ENCODE assay signal across 8 mouse cellular contexts in the genomic region with DNA sequence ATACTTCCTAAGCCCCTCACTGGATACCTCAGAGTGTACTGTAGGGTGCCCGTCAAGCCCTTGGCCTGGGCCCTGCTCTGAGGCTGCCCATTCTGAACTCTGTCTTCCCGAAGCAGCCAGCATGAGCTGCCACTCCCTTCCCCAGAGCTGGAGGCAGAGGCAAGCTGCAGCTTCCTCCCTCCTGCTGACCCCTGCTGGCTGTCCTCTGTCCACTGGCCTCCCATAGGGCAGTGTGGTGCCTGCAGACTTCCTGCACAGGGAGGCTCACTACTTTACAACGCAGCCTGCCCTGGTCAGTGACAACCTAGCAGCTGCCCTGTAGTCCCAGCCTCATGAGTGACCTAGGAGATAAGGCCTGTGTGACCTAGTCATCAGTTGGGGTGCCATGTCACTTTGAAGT. TPM values are rescaled to one million over a fixed set of nuclear protein-coding genes. Genes with fewer than 3 reads are reported as not detected.
DNase-seq lines count a peak whose midpoint lies in the region; ATAC-seq and TF ChIP-seq lines count a peak whose summit lies in the region.

No protein-coding gene starts in this region.

- no peaks in the 10 kb centered on the region for H3K36me3 ChIP-seq in liver, adult 2 months (ENCODE audit: control insufficient read depth, insufficient read depth, low read length)
- H3K36me3 ChIP-seq in forebrain, embryonic 11.5 days (ENCODE audit: control insufficient read depth, insufficient read depth, low read length), result no peaks in the 10 kb centered on the region

- H3K9me3 ChIP-seq in forebrain, embryonic 11.5 days (ENCODE audit: control insufficient read depth, low read length), result no peaks in the 10 kb centered on the region

- H3K27me3 ChIP-seq in liver, adult 2 months (ENCODE audit: control insufficient read depth, insufficient read depth, low read length), result no peaks in the 10 kb centered on the region
- H3K27me3 ChIP-seq in forebrain, embryonic 11.5 days (ENCODE audit: control insufficient read depth, insufficient read depth, low read length), result no peaks in the 10 kb centered on the region

- DNase-seq in embryo, embryonic 11 days, result peak; percentile 37
- no peak for DNase-seq in embryo, embryonic 10.5 days (ENCODE audit: low spot score)
- DNase-seq in 3134 (ENCODE audit: extremely low read depth, insufficient read length, low spot score), result peak; percentile 45
- DNase-seq in fibroblast of lung, adult 2 months (ENCODE audit: low read depth), result peak; percentile 46
- DNase-seq in liver, adult 2 months (ENCODE audit: extremely low read depth, low read depth, low spot score), result no peak
- DNase-seq in frontal cortex, postnatal 10 days (ENCODE audit: low spot score in 2 of 2), result no peak
- DNase-seq in forebrain, embryonic 11.5 days (ENCODE audit: low spot score), result no peak

- H3K27ac ChIP-seq in liver, adult 2 months (replicated peaks; ENCODE audit: insufficient read depth, low read depth, low read length), result no peak overlapping the region
- no peak overlapping the region for H3K27ac ChIP-seq in forebrain, embryonic 11.5 days (ENCODE audit: low read depth, low read length)

- no peak overlapping the region for H3K4me3 ChIP-seq in liver, adult 2 months (ENCODE audit: insufficient read depth, low read depth, low read length)
- H3K4me3 ChIP-seq in forebrain, embryonic 11.5 days (ENCODE audit: low read depth, low read length), result no peak overlapping the region

- H3K9ac ChIP-seq in liver, adult 2 months (ENCODE audit: low read depth, low read length), result no peak overlapping the region
- no peak overlapping the region for H3K9ac ChIP-seq in forebrain, embryonic 11.5 days (ENCODE audit: low read length)

- no peak for ATAC-seq in forebrain, embryonic 11.5 days (replicated peaks; ENCODE audit: low FRiP score)
- ATAC-seq in inflammation-experienced regulatory T-cells, adult 6 months, result no peak

- peak; percentile 38; the same call in 1 of the 2 replicates for TF ChIP-seq CTCF in liver, adult 2 months (IDR thresholded peaks at IDR 0.05; ENCODE audit: low read depth, low read length)

- H3K4me2 ChIP-seq in forebrain, embryonic 11.5 days (ENCODE audit: low read depth, low read length, severe bottlenecking), result no peak overlapping the region

- 43% methylated on average over 3 of the region's 3 CpGs for WGBS in liver, adult 2 months
- 23% methylated on average over 3 of the region's 3 CpGs for WGBS in forebrain, embryonic 11.5 days

- no peaks in the 10 kb centered on the region for H3K79me2 ChIP-seq in liver, adult 2 months (ENCODE audit: control insufficient read depth, insufficient read depth, low read length)

- TF ChIP-seq POLR2A in liver, adult 2 months (IDR thresholded peaks at IDR 0.05; ENCODE audit: extremely low read depth, insufficient read depth, low read length), result no peak

- H3K4me1 ChIP-seq in liver, adult 2 months (ENCODE audit: control insufficient read depth, insufficient read depth, low read length), result no peaks in the 10 kb centered on the region
- no peaks in the 10 kb centered on the region for H3K4me1 ChIP-seq in forebrain, embryonic 11.5 days (replicated peaks; ENCODE audit: control insufficient read depth, insufficient read depth, low read length)

RNA-seq across cellular contexts. Expression of a gene that starts 14.1 kb away (rescaled TPM):
- total RNA-seq in liver, adult 2 months (2014; rRNA removed), result 0.13 TPM in 1 of 2 replicates, not detected in the other
- polyA plus RNA-seq in liver, adult 2 months (2012; rRNA removed), result not detected in 2 replicates
- polyA plus RNA-seq in forebrain, embryonic 11.5 days (2014; fragmentation: Nextera tagmentation; extraction: Ambion mirVana), result 0.08 and 0.19 TPM in 2 replicates
- not detected for polyA plus RNA-seq in inflammation-experienced regulatory T-cells, adult 6 months (2017; shearing (Covaris generic))

RNA-seq across cellular contexts. Expression of a gene that starts 22.6 kb away (rescaled TPM):
- 15.1 and 17.8 TPM in 2 replicates for total RNA-seq in liver, adult 2 months (2014; rRNA removed)
- polyA plus RNA-seq in liver, adult 2 months (2012; rRNA removed), result 34.8 and 45.1 TPM in 2 replicates
- polyA plus RNA-seq in forebrain, embryonic 11.5 days (2014; fragmentation: Nextera tagmentation; extraction: Ambion mirVana), result 18.1 and 27.8 TPM in 2 replicates
- polyA plus RNA-seq in inflammation-experienced regulatory T-cells, adult 6 months (2017; shearing (Covaris generic)), result 10 to 100 TPM in 2 of 3 experiments, 1 to 10 TPM in 1; 9.2 to 13.0 (median 11.9) TPM

RNA-seq across cellular contexts. Expression of a gene that starts 48.0 kb away (rescaled TPM):
- 115 and 135 TPM in 2 replicates for total RNA-seq in liver, adult 2 months (2014; rRNA removed)
- 78.9 and 101 TPM in 2 replicates for polyA plus RNA-seq in liver, adult 2 months (2012; rRNA removed)
- polyA plus RNA-seq in forebrain, embryonic 11.5 days (2014; fragmentation: Nextera tagmentation; extraction: Ambion mirVana), result 330 and 336 TPM in 2 replicates
- 100 to 1,000 TPM; 123 to 139 (median 128) TPM for polyA plus RNA-seq in inflammation-experienced regulatory T-cells, adult 6 months (2017; shearing (Covaris generic))

Comparison
In these comparisons a context has a peak if more than half of its experiments do, and no peak if none do; other contexts are left out.
1. DNase-seq: peak in embryo, embryonic 11 days (single experiment), 3134 (single experiment) and fibroblast of lung, adult 2 months (single experiment); none in embryo, embryonic 10.5 days (single experiment), liver, adult 2 months (single experiment), frontal cortex, postnatal 10 days (0 of 2) and forebrain, embryonic 11.5 days (single experiment).